Mouse (Mus musculus) myocyte (in vitro differentiated cells): ENCODE measurements around the gene Flot2.

Source experiments
- CEBPB ChIP-seq: IDR thresholded peaks from 2 replicates; pipeline ENCODE4 v1.6.1; 2011; ENCODE audit warnings: mild to moderate bottlenecking, moderate library complexity; ENCODE audit not compliant: poor library complexity, insufficient read depth, severe bottlenecking
- E2F4 ChIP-seq: IDR thresholded peaks from one replicate; pipeline ENCODE4 v1.6.1; 2011; ENCODE audit warnings: mild to moderate bottlenecking, control low read depth, moderate library complexity; ENCODE audit not compliant: insufficient read depth
- MAX ChIP-seq: IDR thresholded peaks from one replicate; pipeline ENCODE4 v1.6.1; 2011; ENCODE audit warnings: low read depth, mild to moderate bottlenecking, control low read depth
- MYOD1 ChIP-seq, 3 experiments: IDR thresholded peaks; one replicate each; pipeline ENCODE4 v1.6.1; 2011; ENCODE audit warnings: control low read depth in 2 of 3, low read depth in 2 of 3, mild to moderate bottlenecking in 2 of 3, moderate library complexity in 1 of 3; ENCODE audit not compliant: insufficient read length in 2 of 3, control insufficient read depth in 1 of 3
- MYOG ChIP-seq, 3 experiments: IDR thresholded peaks; one replicate each; pipeline ENCODE4 v1.6.1; 2011; ENCODE audit warnings: control low read depth in 2 of 3, low read depth in 2 of 3, mild to moderate bottlenecking in 2 of 3; ENCODE audit not compliant: insufficient read length in 2 of 3, control insufficient read depth in 1 of 3, insufficient read depth in 1 of 3
- POLR2A ChIP-seq: IDR thresholded peaks from one replicate; pipeline ENCODE4 v1.6.1; 2011; ENCODE audit warnings: low read depth, mild to moderate bottlenecking, control low read depth, moderate library complexity; ENCODE audit not compliant: insufficient read length
- POLR2AphosphoS2 ChIP-seq: IDR thresholded peaks from one replicate; pipeline ENCODE4 v1.6.1; 2011; ENCODE audit warnings: low read depth, control low read depth; ENCODE audit not compliant: insufficient read length
- REST ChIP-seq: IDR thresholded peaks from one replicate; pipeline ENCODE4 v1.6.1; 2011; ENCODE audit warnings: mild to moderate bottlenecking, control low read depth, moderate library complexity; ENCODE audit not compliant: insufficient read depth, insufficient read length
- TCF12 ChIP-seq: IDR thresholded peaks from one replicate; pipeline ENCODE4 v1.6.1; 2011; ENCODE audit warnings: mild to moderate bottlenecking, control low read depth; ENCODE audit not compliant: poor library complexity, insufficient read depth, severe bottlenecking
- USF1 ChIP-seq: IDR thresholded peaks from one replicate; pipeline ENCODE4 v1.6.1; 2011; ENCODE audit warnings: low read depth, mild to moderate bottlenecking, control low read depth, moderate library complexity

DNA sequence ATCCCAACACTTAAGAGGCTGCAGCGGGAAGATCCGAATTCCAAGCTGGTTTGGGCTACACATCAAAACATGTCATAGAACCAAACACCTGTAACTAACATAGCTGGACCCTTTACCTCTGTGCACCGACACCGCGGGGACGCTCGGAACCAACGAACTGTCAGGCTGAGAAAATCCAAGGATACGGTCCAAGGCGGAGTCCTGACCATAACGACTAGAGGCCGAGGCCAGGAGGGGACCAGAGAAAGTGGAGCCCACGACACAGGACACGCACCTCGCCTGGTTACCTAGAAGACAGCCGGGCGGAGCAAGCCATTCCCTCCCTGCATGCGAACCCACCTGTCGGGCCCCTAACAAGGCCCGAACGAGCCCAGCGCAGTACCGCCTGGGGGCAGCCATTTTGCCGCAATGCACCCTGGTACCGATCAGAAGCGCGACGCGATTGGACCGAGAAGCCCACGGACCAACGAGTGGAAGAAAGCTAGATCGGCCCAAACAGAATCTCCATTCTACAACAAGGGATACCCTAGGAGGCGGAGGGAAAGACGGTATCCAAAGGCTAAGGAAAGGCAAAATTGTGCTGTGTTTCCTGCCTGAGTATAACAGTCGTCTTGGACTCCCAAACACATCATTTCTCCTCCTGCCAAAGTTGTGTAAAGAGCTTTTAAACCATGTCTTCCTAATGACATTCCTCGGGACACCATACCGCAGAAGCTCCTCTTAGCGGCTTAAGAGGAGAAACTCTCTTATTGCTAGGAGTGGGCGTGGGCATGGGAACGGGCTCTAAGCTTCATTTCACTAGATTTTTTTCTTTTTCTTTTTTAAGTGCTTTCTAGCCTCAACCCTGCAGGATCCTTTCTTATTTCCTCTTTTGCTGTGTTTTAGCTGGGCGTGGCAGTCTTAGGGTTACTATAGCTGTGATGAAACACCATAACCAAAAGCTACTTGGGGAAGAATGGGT, 42.5 kb downstream of the Flot2 start, which contains the start of gene Eral1:
- TF ChIP-seq POLR2A (peak; percentile 80), TCF12 (no peak), CEBPB (no peak), MYOG (IDR thresholded peaks at IDR 0.05; ENCODE audit: control insufficient read depth in 1 of 3, insufficient read depth in 1 of 3, insufficient read length in 2 of 3, low read depth in 2 of 3) (peak in 1 of 3 experiments; percentile 49), MYOD1 (IDR thresholded peaks at IDR 0.05; ENCODE audit: control insufficient read depth in 1 of 3, insufficient read length in 2 of 3, low read depth in 2 of 3) (peak in 1 of 3 experiments; percentile 23), MAX (no peak), REST (no peak), USF1 (no peak), E2F4 (no peak), POLR2AphosphoS2 (peak; percentile 76)
